Mouse (Mus musculus) E14TG2a.4 (cell line): ENCODE measurements around the gene Gpr107.

ENCODE experiments used
- CTCF ChIP-seq: conservative IDR thresholded peaks from 2 replicates; pipeline ENCODE4 v1.5.1; 2014; ENCODE audit warnings: low read length
- NANOG ChIP-seq: IDR thresholded peaks from 2 replicates; pipeline ENCODE4 v1.6.1; 2014; ENCODE audit warnings: borderline replicate concordance, low read length, mixed read lengths
- POU5F1 ChIP-seq: IDR thresholded peaks from 2 replicates; pipeline ENCODE4 v1.6.1; 2014; ENCODE audit warnings: low read length, borderline replicate concordance

GRCm38 (mm10) chr2:31259367-31259920 lies 107.3 kb downstream of the Gpr107 start:
- TF ChIP-seq CTCF (no peak), POU5F1 (no peak), NANOG (no peak)
